Mouse (Mus musculus): Measurements from ENCODE around the gene Tbc1d20.
"Not testable (repeated sequence)": the region's sequence is repeated elsewhere in the genome, so short reads cannot be mapped to it uniquely, and the experiment has no call there.

The Tbc1d20 gene

DNA sequence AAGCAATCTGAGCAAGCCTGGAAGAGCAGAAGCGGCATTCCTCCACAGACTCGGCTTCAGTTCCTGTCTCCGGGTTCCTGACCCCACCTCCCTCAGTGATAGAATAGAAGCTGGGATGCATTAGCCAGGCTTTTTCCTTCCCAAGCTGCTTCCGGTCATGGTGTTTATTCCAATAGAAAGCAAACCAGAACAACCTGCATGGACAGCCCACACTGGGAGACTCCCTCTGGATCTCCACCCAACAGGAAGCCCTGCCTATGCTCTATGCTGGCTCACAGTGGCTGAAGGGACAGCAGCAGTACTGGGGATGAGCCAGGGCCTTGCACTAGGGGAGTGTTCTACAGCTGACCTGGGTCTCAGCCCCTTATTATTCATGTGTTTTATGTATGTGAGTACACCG lies 34.4 kb downstream of the Tbc1d20 start:
- no peak for DNase-seq

GRCm38 (mm10) chr2:152330858-152331423 lies 37.3 kb downstream of the Tbc1d20 start:
- DNase-seq: no peak

- DNase-seq: peak; percentile 90
Measured at GRCm38 (mm10) chr2:152332101-152332825, 38.6 kb downstream of the Tbc1d20 start, which contains the start of gene Rbck1. TSS of gene Rbck1 (minus strand) at chr2:152332653.

- no peak for DNase-seq
Measured at GRCm38 (mm10) chr2:152333345-152334006, 39.8 kb downstream of the Tbc1d20 start.

DNA sequence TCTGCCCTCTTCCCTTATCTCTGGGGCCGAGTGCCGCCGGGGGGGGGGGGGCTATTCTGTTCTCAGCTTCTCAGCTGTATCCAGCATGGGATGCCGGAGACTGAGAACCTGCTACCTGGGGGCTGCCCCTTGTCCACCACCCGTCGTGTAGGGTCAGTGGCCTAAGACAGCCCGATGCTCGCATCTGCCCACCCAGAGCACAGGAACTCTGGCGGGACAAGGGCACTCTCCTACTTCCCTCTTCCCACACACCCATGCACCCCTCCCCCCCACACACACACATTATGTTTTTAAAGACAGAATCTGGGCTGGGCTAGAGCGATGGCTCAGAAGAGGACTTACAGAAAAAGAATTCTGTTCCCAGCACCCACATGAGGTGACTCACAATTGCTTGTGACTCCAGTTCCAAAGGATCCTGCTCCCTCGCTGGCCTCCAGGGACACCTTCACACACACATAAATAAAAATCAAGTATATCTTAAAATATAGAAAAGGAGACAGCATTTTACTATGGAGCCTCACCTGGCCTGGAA lies 41.7 kb downstream of the Tbc1d20 start:
- DNase-seq: no peak

GRCm38 (mm10) chr2:152336856-152337255 lies 43.2 kb downstream of the Tbc1d20 start:
- DNase-seq: no peak

GRCm38 (mm10) chr2:152337591-152338212 lies 44.1 kb downstream of the Tbc1d20 start:
- no peak for DNase-seq

DNA sequence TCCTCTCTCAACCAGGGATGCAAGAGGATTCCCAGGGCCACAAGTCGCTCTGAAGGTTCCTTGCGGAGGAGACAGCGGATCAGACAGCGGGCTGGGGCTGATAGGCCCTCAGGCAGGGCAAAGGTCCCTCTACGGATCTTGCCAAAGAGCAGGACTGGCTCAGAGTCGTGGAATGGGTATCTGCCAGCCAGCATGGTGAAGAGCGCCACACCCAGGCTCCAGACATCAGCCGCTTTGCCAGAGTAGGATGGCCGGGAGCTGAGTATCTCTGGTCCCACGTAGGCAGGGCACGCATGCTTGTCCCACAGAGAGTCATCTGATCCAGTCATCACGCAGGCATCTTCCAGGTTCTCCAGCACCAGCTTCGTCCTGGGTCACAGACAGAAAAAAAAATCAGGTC lies 44.7 kb downstream of the Tbc1d20 start:
- no peak for DNase-seq

GRCm38 (mm10) chr2:152339631-152340179 lies 46.1 kb downstream of the Tbc1d20 start:
- no peak for DNase-seq

DNA sequence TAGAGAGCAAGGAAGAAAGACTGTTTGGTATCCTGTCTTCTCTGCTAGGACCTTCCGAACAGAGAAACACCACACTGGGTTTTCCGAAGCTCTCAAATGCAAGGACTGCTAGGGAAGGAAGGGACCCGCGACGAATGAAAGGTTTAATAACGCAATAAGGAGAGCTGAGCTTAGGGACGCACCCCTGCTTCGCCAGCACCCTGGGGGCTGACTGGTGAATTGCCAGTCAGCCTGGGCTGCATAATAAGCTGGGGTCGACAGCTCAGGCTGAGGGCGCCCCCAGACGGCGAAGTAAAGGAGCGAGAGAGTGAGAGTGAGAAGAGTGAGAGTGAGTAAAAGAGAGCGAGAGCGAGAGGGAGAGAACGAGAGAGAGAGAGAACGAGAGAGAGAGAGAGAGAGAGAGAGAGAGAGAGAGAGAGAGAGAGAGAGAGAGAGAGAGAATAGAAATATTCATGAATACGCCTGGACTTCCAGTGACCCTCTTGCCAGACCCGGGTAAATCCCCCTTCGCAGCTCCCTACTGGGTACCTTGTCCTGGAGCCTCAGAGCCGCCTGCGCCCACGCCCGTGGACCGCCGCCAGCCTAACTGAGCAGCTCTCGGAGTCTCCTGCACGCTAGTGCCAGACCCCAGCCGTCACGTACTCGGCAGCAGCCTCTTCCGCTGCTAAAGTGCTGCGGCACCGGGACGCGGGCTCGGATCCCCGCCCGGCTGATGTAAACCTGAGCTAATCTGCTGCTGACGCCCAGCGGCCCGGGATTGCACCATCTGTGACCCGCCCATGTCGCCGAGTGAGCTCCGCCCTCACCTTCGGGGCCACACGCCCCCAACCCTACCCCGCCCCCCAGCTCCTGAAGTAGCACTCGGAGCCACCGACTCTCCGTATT lies 49.9 kb downstream of the Tbc1d20 start, which contains the start of gene Trib3:
Gene Trib3, minus strand, starts transcription at position 704 of the 885 bp plus-strand sequence.
- DNase-seq: peak; percentile 56

GRCm38 (mm10) chr2:152344361-152344760 lies 50.7 kb downstream of the Tbc1d20 start:
- no peak for DNase-seq

DNA sequence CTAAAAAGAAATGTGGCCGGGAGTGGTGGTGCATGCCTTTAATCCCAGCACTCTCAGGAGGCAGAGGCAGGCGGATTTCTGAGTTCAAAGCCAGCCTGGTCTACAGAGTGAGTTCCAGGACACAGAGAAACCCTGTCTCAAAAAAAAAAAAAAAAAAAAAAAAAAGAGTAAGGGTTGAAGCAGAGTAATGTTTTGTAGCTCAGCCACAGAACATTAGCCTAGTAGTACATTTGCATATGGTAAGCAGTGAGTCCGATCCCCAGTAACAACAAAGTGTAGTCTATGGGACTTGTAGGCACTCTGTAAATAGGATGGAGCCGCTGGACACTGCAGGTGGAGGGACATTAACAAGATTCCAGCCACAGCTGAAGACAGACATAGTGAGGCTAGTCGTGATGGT lies 51.3 kb downstream of the Tbc1d20 start:
- no peak for DNase-seq

- no peak for DNase-seq
Measured at GRCm38 (mm10) chr2:152345393-152345792, 51.8 kb downstream of the Tbc1d20 start.

GRCm38 (mm10) chr2:152346776-152347465 lies 53.3 kb downstream of the Tbc1d20 start:
- DNase-seq: no peak

- no peak for DNase-seq
Measured at GRCm38 (mm10) chr2:152347722-152348121, 54.1 kb downstream of the Tbc1d20 start.

GRCm38 (mm10) chr2:152349205-152349604 lies 55.6 kb downstream of the Tbc1d20 start:
- no peak for DNase-seq

GRCm38 (mm10) chr2:152349842-152350540 lies 56.4 kb downstream of the Tbc1d20 start:
- DNase-seq: peak; percentile 32

DNA sequence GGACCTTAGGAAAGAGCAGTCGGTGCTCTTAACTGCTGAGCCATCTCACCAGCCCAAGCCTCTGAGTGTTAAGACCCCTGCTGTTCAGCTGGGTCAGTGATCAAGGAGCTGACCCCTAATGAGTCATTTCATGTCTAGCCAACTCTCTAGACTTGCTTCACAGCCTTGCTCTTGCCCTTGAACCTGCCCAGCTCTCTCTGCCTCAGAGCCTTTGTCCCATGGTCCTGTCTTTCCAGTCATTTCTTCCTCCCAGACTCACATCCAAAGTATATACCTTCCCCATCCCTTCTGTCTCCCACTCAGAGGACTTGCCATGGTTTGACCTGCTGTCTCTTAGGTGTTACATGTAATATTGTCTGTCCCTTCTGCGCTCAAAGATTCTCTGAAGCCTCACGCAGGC lies 63.6 kb downstream of the Tbc1d20 start:
- no peak for DNase-seq

GRCm38 (mm10) chr2:152358977-152359376 lies 65.3 kb downstream of the Tbc1d20 start:
- DNase-seq: not testable (repeated sequence)

DNA sequence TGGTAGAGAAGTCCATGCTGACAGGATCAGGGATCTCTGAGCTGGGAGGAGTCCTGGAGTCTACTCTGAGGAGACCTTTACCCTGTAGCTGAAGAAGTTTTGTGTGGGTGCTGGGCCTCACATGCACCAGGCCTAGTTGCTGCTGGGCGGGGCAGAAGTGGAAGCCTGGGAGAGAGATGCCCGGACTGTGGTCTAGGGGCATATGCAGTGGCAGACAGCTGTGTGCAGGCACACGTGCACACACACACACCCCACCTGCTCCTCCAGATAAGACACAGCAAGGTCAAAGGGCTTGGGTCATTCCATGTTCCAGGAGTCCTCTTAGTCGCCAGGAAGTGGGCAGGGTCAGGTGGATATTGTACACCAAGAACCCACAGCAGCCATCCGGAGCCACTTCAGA lies 66.0 kb downstream of the Tbc1d20 start:
- DNase-seq: no peak

Measured in right cerebral cortex, postnatal 25 days (tissue).